18 mouse cellular contexts compared by ENCODE assay signal in genomic region chr10:93188440-93188999, GRCm38 (mm10). TPM values are rescaled to one million over a fixed set of nuclear protein-coding genes. Genes with fewer than 3 reads are reported as not detected.
DNase-seq lines count a peak whose midpoint lies in the region; ATAC-seq and TF ChIP-seq lines count a peak whose summit lies in the region.
"Had no signal": no experiment of that assay in that cellular context is flagged by ENCODE, and none has a peak within 500 bp of the region (broad histone marks: within the 10 kb centered on the region; RNA-seq: fewer than 3 reads in every experiment).

No protein-coding gene starts in this region.

- H3K9me3 ChIP-seq in embryonic facial prominence, embryonic 14.5 days (ENCODE audit: control insufficient read depth, low read length), result no peaks in the 10 kb centered on the region
- H3K9me3 ChIP-seq in embryonic facial prominence, embryonic 10.5 days, result no peaks in the 10 kb centered on the region
- H3K9me3 ChIP-seq in liver, embryonic 12.5 days (replicated peaks), result no peaks in the 10 kb centered on the region
- no peaks in the 10 kb centered on the region for H3K9me3 ChIP-seq in stomach, postnatal 0 days (ENCODE audit: control insufficient read depth, low read length)
- H3K9me3 ChIP-seq: embryonic facial prominence, embryonic 12.5 days; hindbrain, embryonic 15.5 days; neural tube, embryonic 15.5 days; stomach, embryonic 15.5 days had no signal

- H3K4me2 ChIP-seq in embryonic facial prominence, embryonic 14.5 days (ENCODE audit: low read depth, low read length), result no peak overlapping the region
- H3K4me2 ChIP-seq in liver, embryonic 12.5 days, result no peak overlapping the region
- H3K4me2 ChIP-seq in stomach, postnatal 0 days (replicated peaks; ENCODE audit: low read depth), result no peak overlapping the region
- H3K4me2 ChIP-seq: embryonic facial prominence, embryonic 12.5 days; hindbrain, embryonic 15.5 days; neural tube, embryonic 15.5 days; stomach, embryonic 15.5 days had no signal

- TF ChIP-seq CTCF in stomach, postnatal 0 days (IDR thresholded peaks at IDR 0.05; ENCODE audit: low read depth), result no peak

- peak; percentile 55 for DNase-seq in embryonic facial prominence, embryonic 14.5 days (ENCODE audit: low spot score)
- no peak for DNase-seq in embryonic facial prominence, embryonic 10.5 days (ENCODE audit: low spot score)
- no peak for DNase-seq in liver
- peak; percentile 35 for DNase-seq in stomach, postnatal 0 days (ENCODE audit: low spot score)
- DNase-seq in urinary bladder, postnatal 4 days (ENCODE audit: low spot score in 2 of 2), result no peak
- DNase-seq in cerebellum, adult 11-12 months, result no peak
- DNase-seq: heart, adult 2 months; kidney, postnatal 4 days; lung, adult 2 months; midbrain, embryonic 14.5 days had no signal

- no peak for ATAC-seq in embryonic facial prominence, embryonic 14.5 days (ENCODE audit: low read depth)
- no peak for ATAC-seq in liver, embryonic 12.5 days
- ATAC-seq in activated CD4-positive, CD25-positive, alpha-beta regulatory T cell, adult 4 months, result peak; percentile 12
- ATAC-seq in stomach, postnatal 0 days (ENCODE audit: low FRiP score, low TSS enrichment), result peak; percentile 73
- ATAC-seq: forebrain, embryonic 16.5 days had no signal

- no peaks in the 10 kb centered on the region for H3K27me3 ChIP-seq in embryonic facial prominence, embryonic 14.5 days (replicated peaks; ENCODE audit: control insufficient read depth, insufficient read depth, low read length)
- no peaks in the 10 kb centered on the region for H3K27me3 ChIP-seq in embryonic facial prominence, embryonic 10.5 days (replicated peaks; ENCODE audit: low read depth, poor library complexity, severe bottlenecking)
- no peaks in the 10 kb centered on the region for H3K27me3 ChIP-seq in liver, embryonic 12.5 days (replicated peaks)
- H3K27me3 ChIP-seq in stomach, postnatal 0 days (ENCODE audit: control insufficient read depth, insufficient read depth, low read length), result no peaks in the 10 kb centered on the region
- H3K27me3 ChIP-seq: CH12.LX; embryonic facial prominence, embryonic 12.5 days; hindbrain, embryonic 15.5 days; neural tube, embryonic 15.5 days; stomach, embryonic 15.5 days had no signal

- WGBS in embryonic facial prominence, embryonic 14.5 days, result 51% methylated on average over 10 of the region's 10 CpGs
- 72% methylated on average over 10 of the region's 10 CpGs for WGBS in embryonic facial prominence, embryonic 10.5 days
- WGBS in liver, embryonic 12.5 days (ENCODE audit: insufficient replicate concordance), result 65% methylated on average over 10 of the region's 10 CpGs
- 48% methylated on average over 10 of the region's 10 CpGs for WGBS in stomach, postnatal 0 days

- H3K9ac ChIP-seq in embryonic facial prominence, embryonic 14.5 days (ENCODE audit: low read depth, low read length), result no peak overlapping the region
- no peak overlapping the region for H3K9ac ChIP-seq in liver, embryonic 12.5 days
- no peak overlapping the region for H3K9ac ChIP-seq in stomach, postnatal 0 days (ENCODE audit: low read length)
- H3K9ac ChIP-seq: embryonic facial prominence, embryonic 12.5 days; hindbrain, embryonic 15.5 days; neural tube, embryonic 15.5 days; stomach, embryonic 15.5 days had no signal

- peak overlapping the region; percentile 63; the same call in 1 of the 2 replicates for H3K27ac ChIP-seq in embryonic facial prominence, embryonic 14.5 days (replicated peaks; ENCODE audit: low read depth, low read length)
- H3K27ac ChIP-seq in embryonic facial prominence, embryonic 10.5 days (replicated peaks), result no peak overlapping the region
- H3K27ac ChIP-seq in liver, embryonic 12.5 days, result 0 out of 2 replicates have a peak overlapping the region, but pooled peaks have one; percentile 17
- H3K27ac ChIP-seq in stomach, postnatal 0 days (replicated peaks), result 0 out of 2 replicates have a peak overlapping the region, but pooled peaks have one; percentile 13
- H3K27ac ChIP-seq: embryonic facial prominence, embryonic 12.5 days; heart, adult 2 months; hindbrain, embryonic 15.5 days; neural tube, embryonic 15.5 days; stomach, embryonic 15.5 days had no signal

- no peak for TF ChIP-seq EP300 in stomach, postnatal 0 days (optimal IDR thresholded peaks at IDR 0.05)

- peaks cover 15% of the 10 kb centered on the region; the same call in 1 of the 2 replicates for H3K4me1 ChIP-seq in embryonic facial prominence, embryonic 14.5 days (ENCODE audit: control insufficient read depth, insufficient read depth, low read length)
- peaks cover 20% of the 10 kb centered on the region for H3K4me1 ChIP-seq in embryonic facial prominence, embryonic 10.5 days
- H3K4me1 ChIP-seq in liver, embryonic 12.5 days, result peaks cover 67% of the 10 kb centered on the region
- peaks cover 2% of the 10 kb centered on the region; the same call in 1 of the 2 replicates for H3K4me1 ChIP-seq in stomach, postnatal 0 days (replicated peaks; ENCODE audit: control insufficient read depth, insufficient read depth)

- no peaks in the 10 kb centered on the region for H3K36me3 ChIP-seq in embryonic facial prominence, embryonic 14.5 days (ENCODE audit: control insufficient read depth, insufficient read depth, low read length)
- H3K36me3 ChIP-seq in embryonic facial prominence, embryonic 10.5 days (replicated peaks), result peaks cover 4% of the 10 kb centered on the region; the same call in 1 of the 2 replicates
- peaks cover 7% of the 10 kb centered on the region; the same call in 1 of the 2 replicates for H3K36me3 ChIP-seq in liver, embryonic 12.5 days
- H3K36me3 ChIP-seq in stomach, postnatal 0 days (ENCODE audit: control insufficient read depth, insufficient read depth, low read length), result no peaks in the 10 kb centered on the region; the same call in 1 of the 2 replicates
- H3K36me3 ChIP-seq: embryonic facial prominence, embryonic 12.5 days; hindbrain, embryonic 15.5 days; neural tube, embryonic 15.5 days; stomach, embryonic 15.5 days had no signal

- no peak overlapping the region for H3K4me3 ChIP-seq in embryonic facial prominence, embryonic 14.5 days (ENCODE audit: low read depth, low read length)
- no peak overlapping the region for H3K4me3 ChIP-seq in embryonic facial prominence, embryonic 10.5 days
- no peak overlapping the region for H3K4me3 ChIP-seq in liver, embryonic 12.5 days
- no peak overlapping the region for H3K4me3 ChIP-seq in stomach, postnatal 0 days (ENCODE audit: low read depth, low read length)
- H3K4me3 ChIP-seq: embryonic facial prominence, embryonic 12.5 days; heart, adult 2 months; hindbrain, embryonic 15.5 days; neural tube, embryonic 15.5 days; stomach, embryonic 15.5 days had no signal

RNA-seq across cellular contexts. Expression of gene Cdk17, which starts 27.8 kb away (rescaled TPM):
- polyA plus RNA-seq in embryonic facial prominence, embryonic 14.5 days (2014; fragmentation: Nextera tagmentation; extraction: Ambion mirVana), result 23.8 and 26.9 TPM in 2 replicates
- polyA plus RNA-seq in embryonic facial prominence, embryonic 10.5 days (2016; fragmentation: Nextera tagmentation; extraction: Ambion mirVana), result 18.1 and 19.0 TPM in 2 replicates
- polyA plus RNA-seq in liver, embryonic 12.5 days (2016; fragmentation: Nextera tagmentation; extraction: Ambion mirVana), result 22.3 and 23.0 TPM in 2 replicates
- 10 to 100 TPM; 32.3 to 44.2 TPM for polyA plus RNA-seq in activated CD4-positive, CD25-positive, alpha-beta regulatory T cell, adult 4 months (2017; shearing (Covaris generic))
- 8.2 and 8.6 TPM in 2 replicates for polyA plus RNA-seq in stomach, postnatal 0 days (2015; fragmentation: Nextera tagmentation; extraction: Ambion mirVana)

Comparison
In these comparisons a context has a peak if more than half of its experiments do, and no peak if none do; other contexts are left out.
1. DNase-seq: peak in embryonic facial prominence, embryonic 14.5 days (single experiment) and stomach, postnatal 0 days (single experiment); none in embryonic facial prominence, embryonic 10.5 days (single experiment), liver (single experiment), urinary bladder, postnatal 4 days (0 of 2) and cerebellum, adult 11-12 months (single experiment).
2. ATAC-seq: peak in activated CD4-positive, CD25-positive, alpha-beta regulatory T cell, adult 4 months (single experiment) and stomach, postnatal 0 days (single experiment); none in embryonic facial prominence, embryonic 14.5 days (single experiment) and liver, embryonic 12.5 days (single experiment).